In the genomic region with DNA sequence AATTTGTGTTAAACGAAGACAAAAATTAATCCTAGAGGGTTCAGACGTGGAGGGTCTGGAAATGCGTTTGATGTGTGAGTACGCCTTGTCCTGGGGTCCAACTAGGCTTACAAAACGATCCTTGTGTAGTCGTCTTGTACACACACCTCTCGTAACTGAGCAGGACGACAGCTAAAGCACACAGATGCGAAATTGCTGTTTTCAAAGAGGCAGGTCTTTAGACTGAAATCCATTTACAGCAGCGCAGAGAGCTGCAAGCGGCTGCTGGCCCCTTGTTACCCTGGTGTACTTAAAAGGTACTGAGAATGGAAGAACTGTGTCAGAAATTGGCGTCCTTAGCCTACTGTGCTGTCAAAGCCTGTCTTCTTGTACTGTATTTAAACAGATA, we compare ENCODE assay signal across 8 mouse cellular contexts. TPM values are rescaled to one million over a fixed set of nuclear protein-coding genes. Genes with fewer than 3 reads are reported as not detected.
DNase-seq lines count a peak whose midpoint lies in the region; ATAC-seq and TF ChIP-seq lines count a peak whose summit lies in the region.

No protein-coding gene starts in this region.

- peak overlapping the region; percentile 41 for H3K4me3 ChIP-seq in cortical plate, adult 2 months (ENCODE audit: insufficient read depth, low read length)
- H3K4me3 ChIP-seq in intestine, postnatal 0 days (ENCODE audit: low read depth, low read length), result peak overlapping the region; percentile 69
- peak overlapping the region; percentile 82 for H3K4me3 ChIP-seq in neural tube, embryonic 12.5 days

- peak overlapping the region; percentile 49 for H3K27ac ChIP-seq in cortical plate, adult 2 months (ENCODE audit: insufficient read depth, low read length)
- peak overlapping the region; percentile 67; the same call in 1 of the 2 replicates for H3K27ac ChIP-seq in intestine, postnatal 0 days (ENCODE audit: low read depth, low read length)
- no peak overlapping the region for H3K27ac ChIP-seq in neural tube, embryonic 12.5 days

- no peaks in the 10 kb centered on the region for H3K36me3 ChIP-seq in intestine, postnatal 0 days (ENCODE audit: control insufficient read depth, insufficient read depth)
- H3K36me3 ChIP-seq in neural tube, embryonic 12.5 days, result no peaks in the 10 kb centered on the region

- H3K4me2 ChIP-seq in intestine, postnatal 0 days (replicated peaks; ENCODE audit: low read depth), result peak overlapping the region; percentile 59
- H3K4me2 ChIP-seq in neural tube, embryonic 12.5 days (replicated peaks), result peak overlapping the region; percentile 79

- no peaks in the 10 kb centered on the region for H3K9me3 ChIP-seq in intestine, postnatal 0 days (ENCODE audit: control insufficient read depth)
- H3K9me3 ChIP-seq in neural tube, embryonic 12.5 days, result no peaks in the 10 kb centered on the region

- WGBS in intestine, postnatal 0 days, result under 1% methylated on average over 12 of the region's 12 CpGs
- WGBS in neural tube, embryonic 12.5 days, result under 1% methylated on average over 12 of the region's 12 CpGs

- DNase-seq in embryo, embryonic 11 days, result peak; percentile 44
- DNase-seq in embryo, embryonic 10 days (ENCODE audit: low spot score), result no peak
- peak; percentile 63 for DNase-seq in 416B (ENCODE audit: low read depth)
- DNase-seq in right cerebral cortex, postnatal 4 days, result no peak
- no peak for DNase-seq in testis, postnatal 14 days (ENCODE audit: low spot score)

- no peak for TF ChIP-seq POLR2A in cortical plate, adult 2 months (IDR thresholded peaks at IDR 0.05; ENCODE audit: extremely low read depth, insufficient read depth, low read length)

- peaks cover 9% of the 10 kb centered on the region; the same call in 1 of the 2 replicates for H3K4me1 ChIP-seq in cortical plate, adult 2 months (ENCODE audit: control insufficient read depth, insufficient read depth, low read length)
- H3K4me1 ChIP-seq in intestine, postnatal 0 days (replicated peaks; ENCODE audit: control insufficient read depth, insufficient read depth, low read length), result peaks cover 12% of the 10 kb centered on the region; the same call in 1 of the 2 replicates
- H3K4me1 ChIP-seq in neural tube, embryonic 12.5 days, result peaks cover 27% of the 10 kb centered on the region

- ATAC-seq in intestine, postnatal 0 days, result no peak
- no peak; the same call in 1 of the 2 replicates for ATAC-seq in neural tube, embryonic 12.5 days (ENCODE audit: low FRiP score, low read depth)

- H3K27me3 ChIP-seq in intestine, postnatal 0 days (replicated peaks; ENCODE audit: control insufficient read depth, insufficient read depth, low read length), result peaks cover 7% of the 10 kb centered on the region; the same call in 1 of the 2 replicates
- H3K27me3 ChIP-seq in neural tube, embryonic 12.5 days (replicated peaks), result peaks cover 16% of the 10 kb centered on the region

- no peak for TF ChIP-seq CTCF in cortical plate, adult 2 months (IDR thresholded peaks at IDR 0.05; ENCODE audit: extremely low read depth, insufficient read depth, low read length)
- TF ChIP-seq CTCF in intestine, postnatal 0 days (IDR thresholded peaks at IDR 0.05; ENCODE audit: low read depth), result 0 out of 2 replicates have a peak, but pooled peaks have one; percentile 3

- peak overlapping the region; percentile 68 for H3K9ac ChIP-seq in intestine, postnatal 0 days (ENCODE audit: low read depth, low read length)
- H3K9ac ChIP-seq in neural tube, embryonic 12.5 days, result peak overlapping the region; percentile 81

RNA-seq across cellular contexts. Expression of a gene that starts 0.5 kb away (rescaled TPM):
- 332 and 350 TPM in 2 replicates for polyA plus RNA-seq in cortical plate, adult 2 months (2012; rRNA removed)
- 47.1 and 49.9 TPM in 2 replicates for polyA plus RNA-seq in intestine, postnatal 0 days (2015; fragmentation: Nextera tagmentation; extraction: Ambion mirVana)
- polyA plus RNA-seq in neural tube, embryonic 12.5 days (2016; fragmentation: Nextera tagmentation; extraction: Ambion mirVana), result 181 and 196 TPM in 2 replicates

RNA-seq across cellular contexts. Expression of a gene that starts 10.0 kb away (rescaled TPM):
- 29.7 and 31.4 TPM in 2 replicates for polyA plus RNA-seq in cortical plate, adult 2 months (2012; rRNA removed)
- 0.60 and 1.0 TPM in 2 replicates for polyA plus RNA-seq in intestine, postnatal 0 days (2015; fragmentation: Nextera tagmentation; extraction: Ambion mirVana)
- polyA plus RNA-seq in neural tube, embryonic 12.5 days (2016; fragmentation: Nextera tagmentation; extraction: Ambion mirVana), result 2.6 TPM in 2 replicates

RNA-seq across cellular contexts. Expression of a gene that starts 10.0 kb away (rescaled TPM):
- polyA plus RNA-seq in cortical plate, adult 2 months (2012; rRNA removed), result 29.0 and 34.1 TPM in 2 replicates
- 1.0 and 1.2 TPM in 2 replicates for polyA plus RNA-seq in intestine, postnatal 0 days (2015; fragmentation: Nextera tagmentation; extraction: Ambion mirVana)
- 11.5 and 13.5 TPM in 2 replicates for polyA plus RNA-seq in neural tube, embryonic 12.5 days (2016; fragmentation: Nextera tagmentation; extraction: Ambion mirVana)

RNA-seq across cellular contexts. Expression of a gene that starts 31.0 kb away (rescaled TPM):
- polyA plus RNA-seq in cortical plate, adult 2 months (2012; rRNA removed), result 163 and 169 TPM in 2 replicates
- 19.7 and 21.1 TPM in 2 replicates for polyA plus RNA-seq in intestine, postnatal 0 days (2015; fragmentation: Nextera tagmentation; extraction: Ambion mirVana)
- polyA plus RNA-seq in neural tube, embryonic 12.5 days (2016; fragmentation: Nextera tagmentation; extraction: Ambion mirVana), result 33.7 and 38.0 TPM in 2 replicates

RNA-seq across cellular contexts. Expression of a gene that starts 41.0 kb away (rescaled TPM):
- polyA plus RNA-seq in cortical plate, adult 2 months (2012; rRNA removed), result 23.2 and 25.5 TPM in 2 replicates
- 6.0 and 8.5 TPM in 2 replicates for polyA plus RNA-seq in intestine, postnatal 0 days (2015; fragmentation: Nextera tagmentation; extraction: Ambion mirVana)
- polyA plus RNA-seq in neural tube, embryonic 12.5 days (2016; fragmentation: Nextera tagmentation; extraction: Ambion mirVana), result 17.6 and 18.7 TPM in 2 replicates

Comparison
In these comparisons a context has a peak if more than half of its experiments do, and no peak if none do; other contexts are left out.
1. DNase-seq: peak in embryo, embryonic 11 days (single experiment) and 416B (single experiment); none in embryo, embryonic 10 days (single experiment), right cerebral cortex, postnatal 4 days (single experiment) and testis, postnatal 14 days (single experiment).
2. Peak in every context shown above with its lines, with median percentiles within 50 percentile points of each other: H3K4me3 ChIP-seq.